Mouse (Mus musculus) heart, adult 2 months (tissue): ENCODE results near the gene Rgl2.

Experiments used
- CTCF ChIP-seq: fragments of 200-600 bp; IDR thresholded peaks from 2 replicates; pipeline ENCODE4 v1.8.1; 2022; ENCODE audit warnings: antibody characterized with exemption, mild to moderate bottlenecking, moderate library complexity
- POLR2A ChIP-seq: fragments of 200-500 bp; IDR thresholded peaks from 2 replicates; pipeline ENCODE4 v1.6.1; 2011; ENCODE audit warnings: mild to moderate bottlenecking, low read depth, low read length, control low read depth; ENCODE audit not compliant: insufficient read depth

- TF ChIP-seq CTCF (no peak), POLR2A (no peak)
These were observed 36.9 kb upstream of the Rgl2 start for GRCm38 (mm10) chr17:33892429-33892828.
